Mouse (Mus musculus) adrenal gland, adult 8-10 months (tissue): ENCODE measurements at regions not wholly inside any gene's neighbourhood (a gene's known extent, or its start where the extent isn't known, plus 50 kb on each side); places are given as distances from the start of the nearest gene placed in this dataset.

Experiments
- DNase-seq: peaks from one replicate; pipeline ENCODE4 v3.0.0; 2022

DNA sequence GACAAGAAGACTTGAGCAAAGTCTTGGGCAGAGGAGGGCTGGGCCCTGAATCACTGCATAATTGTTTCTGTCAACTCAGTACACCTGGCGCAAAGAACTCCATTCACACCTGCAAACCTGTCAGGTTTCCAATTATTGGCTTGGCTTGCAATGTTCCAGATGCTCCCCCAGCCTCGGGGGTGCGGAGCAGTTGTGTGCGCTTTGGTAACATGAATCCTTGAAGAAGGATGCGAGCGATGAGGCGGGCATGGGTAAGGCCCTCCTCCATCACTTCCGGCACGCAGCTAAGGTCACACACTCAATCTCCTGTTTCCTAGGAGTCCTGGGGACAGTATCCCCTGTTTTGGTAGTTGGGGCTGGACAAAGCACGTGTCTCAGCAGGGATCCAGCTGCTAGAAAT lies 81.6 kb upstream of the Pcdh8 start:
- no peak for DNase-seq

DNA sequence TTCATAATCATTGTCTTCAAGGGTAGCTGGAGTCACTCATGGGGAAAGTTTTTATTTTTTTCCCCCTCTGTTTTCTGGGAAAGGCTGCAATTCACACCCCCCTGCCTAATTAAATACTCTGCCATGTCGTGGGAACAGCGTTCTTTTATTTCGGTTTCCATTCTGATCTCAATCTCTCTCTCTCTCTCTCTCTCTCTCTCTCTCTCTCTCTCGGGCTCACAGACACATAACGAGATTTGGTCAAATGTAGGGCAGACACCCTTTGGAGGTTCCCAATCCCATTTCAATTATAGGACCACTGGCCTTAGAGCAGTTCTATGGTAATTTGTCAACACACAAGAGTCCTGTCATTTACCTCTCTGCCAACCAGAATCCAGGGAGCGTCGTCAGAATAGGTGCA lies 80.7 kb upstream of the Pcdh8 start:
- DNase-seq = no peak

DNA sequence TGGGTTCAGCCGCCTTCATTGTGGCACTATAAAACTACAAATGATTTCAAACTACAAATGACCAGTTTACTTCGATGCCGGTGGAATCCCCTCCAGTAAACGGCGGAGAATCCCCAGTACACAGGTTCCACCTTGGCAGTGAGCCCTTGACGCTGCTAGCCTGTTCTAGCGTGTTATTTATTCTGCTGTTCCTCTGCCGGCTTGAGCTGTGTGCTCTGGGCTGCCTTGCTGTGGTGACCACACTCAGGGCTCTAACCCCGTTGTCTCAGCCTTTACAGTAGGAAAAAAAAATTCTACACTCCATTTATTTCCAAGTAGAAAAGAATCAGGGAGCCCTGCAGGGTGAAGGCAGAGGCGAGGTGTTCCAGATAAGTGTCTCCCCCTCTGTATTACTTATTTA lies 80.1 kb upstream of the Pcdh8 start:
- DNase-seq = no peak

DNA sequence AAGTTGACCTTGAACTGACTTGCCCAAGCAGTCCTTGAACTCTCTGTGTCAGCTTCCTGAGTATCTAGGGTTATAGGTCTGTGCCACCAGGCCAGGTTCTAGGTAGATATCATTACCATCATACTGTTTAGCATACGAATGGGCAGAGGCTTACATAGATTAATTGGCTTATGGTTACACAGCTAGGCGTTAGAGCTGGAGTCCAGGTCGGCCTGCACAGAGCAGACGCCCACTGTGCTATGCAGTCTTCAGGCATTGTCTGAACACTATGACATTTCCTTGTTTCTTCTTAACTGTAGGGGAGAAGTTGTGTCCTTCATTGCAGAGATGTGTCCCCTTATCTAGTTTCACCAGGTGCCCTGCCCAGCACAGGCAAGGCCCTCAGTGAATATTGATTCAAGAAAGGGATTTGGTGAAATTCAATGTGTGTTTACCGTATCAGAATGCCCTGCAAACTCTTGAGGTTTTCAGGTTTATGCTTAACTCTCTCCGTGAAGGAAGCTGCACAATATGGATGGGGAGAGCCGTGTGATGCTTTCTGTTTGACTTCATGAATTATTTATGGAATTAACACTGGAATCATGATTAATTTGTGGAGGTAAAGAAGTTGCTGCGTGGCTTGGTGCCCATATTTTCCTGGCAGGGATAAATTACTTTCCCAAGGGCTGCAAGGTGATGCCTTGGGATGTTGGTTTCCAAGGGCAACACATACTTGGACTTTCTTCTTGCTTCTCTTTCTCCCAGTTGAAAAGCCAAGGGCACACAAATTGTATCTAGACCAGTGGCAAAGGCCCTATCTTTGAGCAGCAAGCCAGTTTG lies 78.7 kb upstream of the Pcdh8 start:
- no peak for DNase-seq

DNA sequence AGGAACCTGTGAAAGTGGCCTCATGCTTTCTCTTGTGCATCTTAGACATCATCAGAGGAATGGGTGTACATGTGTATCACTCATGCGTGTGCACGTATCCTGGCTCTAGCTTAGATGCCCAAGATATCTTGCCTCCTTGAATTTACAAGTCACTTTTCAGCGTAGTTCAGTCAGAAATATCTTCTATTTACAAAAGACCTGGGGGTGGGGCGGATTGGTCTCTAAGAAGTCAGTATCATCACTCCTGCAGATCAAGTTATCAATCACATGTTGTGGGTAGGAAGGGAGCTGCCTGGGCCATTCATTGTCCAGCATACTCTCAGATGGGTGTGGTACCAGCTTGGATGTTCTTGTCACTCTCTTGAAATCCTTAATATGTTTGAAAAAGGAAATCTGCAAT lies 77.0 kb upstream of the Pcdh8 start:
- no peak for DNase-seq

DNA sequence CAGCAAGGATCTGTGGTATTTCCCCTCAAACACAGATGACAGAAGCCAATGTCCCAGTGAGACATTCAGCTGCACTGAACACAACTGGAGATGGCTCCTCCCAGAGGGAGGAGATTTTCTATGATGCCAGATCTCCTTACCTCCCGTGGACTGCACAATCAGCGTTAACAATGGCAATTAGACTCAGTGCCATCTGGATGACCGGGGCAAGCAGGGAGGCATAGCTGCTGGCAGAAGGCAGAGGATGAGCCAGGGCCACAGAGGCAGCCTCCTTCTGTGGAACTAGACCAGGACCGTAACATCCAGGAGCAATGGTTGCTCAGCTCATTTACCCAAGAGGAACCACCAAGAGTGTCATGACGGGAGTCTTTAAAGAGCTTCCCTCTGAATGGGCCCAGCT lies 73.2 kb upstream of the Pcdh8 start:
- no peak for DNase-seq

DNA sequence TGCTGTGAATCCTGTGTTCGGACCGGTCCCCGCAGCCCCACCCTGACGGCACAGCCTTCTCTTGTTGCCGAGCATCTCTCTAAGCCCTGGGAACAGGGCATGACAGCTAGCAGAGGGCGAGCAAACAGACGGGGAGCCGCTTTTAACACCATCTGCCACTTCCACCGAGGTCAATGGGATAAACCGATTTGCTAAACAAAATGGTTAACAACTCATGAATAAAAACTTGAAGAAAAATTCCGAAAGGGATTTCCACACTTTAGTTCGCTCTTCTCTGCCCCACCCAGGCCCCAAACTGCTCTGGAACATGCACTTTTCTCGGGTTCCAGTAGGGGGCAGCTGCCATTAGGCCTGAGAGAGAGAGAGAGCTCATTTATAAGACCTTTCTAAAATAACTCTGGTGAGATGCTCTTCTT lies 72.0 kb upstream of the Pcdh8 start:
- DNase-seq = no peak

DNA sequence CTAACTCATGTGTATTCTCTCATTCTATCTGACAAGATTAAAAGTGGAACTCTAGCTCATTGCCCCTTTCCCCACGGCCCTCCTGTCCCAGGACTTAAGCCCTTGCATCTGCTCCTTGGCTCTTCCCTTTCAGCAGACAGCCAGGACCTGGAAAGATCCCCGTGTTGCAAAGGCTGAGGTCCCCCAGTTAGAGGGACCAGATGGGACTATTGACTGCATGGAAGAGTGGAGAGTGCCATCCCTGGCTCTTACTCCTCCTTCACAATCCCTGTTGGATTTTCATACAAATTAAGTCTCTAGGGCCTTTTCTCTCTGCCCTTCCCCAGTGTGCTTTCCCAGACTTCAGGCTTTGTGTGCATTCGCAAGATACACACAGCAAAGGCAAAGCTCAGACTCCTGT lies 71.6 kb upstream of the Pcdh8 start:
- DNase-seq = no peak

DNA sequence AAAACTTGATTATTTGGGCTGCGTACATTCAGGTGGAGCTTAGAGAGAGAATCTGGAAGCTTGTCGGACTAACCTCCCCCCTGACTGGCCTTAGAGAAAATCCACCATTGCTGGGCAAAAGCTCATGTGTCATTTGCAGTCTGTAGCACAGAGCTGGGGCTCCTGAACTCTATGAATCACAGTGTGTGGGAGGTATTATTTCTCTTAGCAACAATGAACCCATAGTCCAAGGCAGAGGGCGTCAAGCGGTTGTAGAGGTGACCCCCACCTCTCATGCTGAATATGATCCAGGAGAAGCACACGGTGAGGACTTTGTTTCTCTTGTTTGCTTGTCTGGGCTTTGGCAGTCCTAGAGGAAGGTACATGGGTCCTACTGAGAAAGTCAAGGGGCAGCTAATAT lies 66.0 kb upstream of the Pcdh8 start:
- DNase-seq = no peak

DNA sequence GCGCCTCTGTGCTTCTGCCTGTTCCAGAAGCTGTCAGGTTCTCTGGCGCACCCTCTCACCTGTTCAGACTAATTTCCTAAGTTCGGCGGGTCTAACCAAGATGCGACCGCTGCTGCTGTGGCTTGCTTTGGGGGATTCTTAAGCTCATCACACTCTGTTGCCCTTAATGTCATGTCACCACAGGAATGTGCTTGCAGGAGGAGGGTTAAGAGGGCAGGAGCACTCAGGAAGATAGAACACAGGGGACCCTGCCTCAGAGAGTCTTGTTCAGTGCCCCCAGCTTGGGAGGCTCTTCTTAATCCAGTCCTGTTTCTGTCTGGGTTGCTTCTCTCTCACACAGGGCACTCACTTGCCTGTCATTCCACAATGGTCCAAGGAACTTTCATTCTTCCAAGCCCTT lies 65.1 kb upstream of the Pcdh8 start:
- DNase-seq = no peak

DNA sequence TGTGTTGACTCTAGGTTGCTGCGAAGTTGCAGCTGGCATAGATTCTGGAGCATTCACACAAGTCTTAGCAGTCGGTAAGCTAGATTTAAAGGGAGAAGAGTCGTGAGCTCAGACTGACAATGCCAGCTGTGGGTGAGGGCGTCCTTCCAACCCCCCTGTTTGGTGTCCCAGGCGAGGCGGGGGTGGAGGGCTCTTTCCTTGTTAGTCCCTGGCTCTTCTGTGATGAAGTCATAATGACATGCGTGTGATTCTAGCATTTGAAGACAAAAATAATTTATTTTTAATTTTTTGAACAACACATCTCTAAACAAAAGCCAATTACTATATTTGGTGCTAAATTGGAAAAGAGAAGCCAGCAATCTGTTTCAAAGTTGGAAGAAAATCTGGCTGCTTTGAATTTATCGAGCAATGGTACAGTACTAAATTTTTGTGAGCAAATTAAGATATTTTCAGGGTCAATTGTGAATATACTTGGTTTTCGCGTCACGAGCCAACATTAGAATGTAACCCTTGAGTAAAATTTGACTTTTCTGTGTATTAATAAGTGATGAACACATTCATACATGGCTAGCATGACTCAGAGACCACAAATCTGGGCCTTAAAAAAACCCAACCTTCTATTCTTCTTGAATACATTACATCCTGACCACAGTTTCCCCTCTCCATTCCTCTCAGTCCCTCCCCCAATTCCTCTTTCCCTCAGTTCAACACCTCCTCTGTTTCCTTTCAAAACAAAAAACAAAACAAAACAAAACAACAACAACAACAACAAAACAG lies 53.7 kb upstream of the Pcdh8 start:
- no peak for DNase-seq

DNA sequence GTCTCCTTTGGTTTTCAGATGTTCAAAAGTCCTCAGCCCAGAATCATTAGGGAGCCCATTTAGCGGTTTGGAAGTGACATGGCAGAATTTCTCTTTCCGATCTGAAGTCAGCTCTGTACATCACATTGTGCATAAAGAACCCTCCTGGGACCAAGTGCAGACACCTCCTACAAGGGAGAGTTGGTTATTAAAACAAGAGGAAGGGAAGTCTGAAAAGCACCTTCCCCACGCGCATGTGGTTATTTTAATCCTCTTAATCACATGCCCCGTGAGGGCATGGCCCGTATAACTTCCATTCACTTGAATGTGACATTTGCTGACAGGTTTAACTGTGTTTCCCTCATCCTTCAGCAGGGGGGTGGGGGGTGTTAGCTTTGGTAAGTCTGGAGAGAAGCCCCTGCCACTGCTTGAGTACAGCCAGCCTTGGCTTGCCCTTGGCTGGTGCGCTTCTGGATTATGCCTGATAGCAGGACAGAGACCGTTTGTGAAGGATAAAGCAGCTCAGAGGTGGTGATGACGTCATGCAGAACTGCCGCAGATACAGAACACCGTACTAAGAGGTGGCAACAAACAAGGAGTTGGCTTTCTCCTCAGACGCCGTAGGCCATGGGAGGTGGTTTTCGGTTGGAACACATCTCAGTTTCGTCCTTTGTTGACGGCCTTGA lies 51.5 kb upstream of the Pcdh8 start:
- no peak for DNase-seq

DNA sequence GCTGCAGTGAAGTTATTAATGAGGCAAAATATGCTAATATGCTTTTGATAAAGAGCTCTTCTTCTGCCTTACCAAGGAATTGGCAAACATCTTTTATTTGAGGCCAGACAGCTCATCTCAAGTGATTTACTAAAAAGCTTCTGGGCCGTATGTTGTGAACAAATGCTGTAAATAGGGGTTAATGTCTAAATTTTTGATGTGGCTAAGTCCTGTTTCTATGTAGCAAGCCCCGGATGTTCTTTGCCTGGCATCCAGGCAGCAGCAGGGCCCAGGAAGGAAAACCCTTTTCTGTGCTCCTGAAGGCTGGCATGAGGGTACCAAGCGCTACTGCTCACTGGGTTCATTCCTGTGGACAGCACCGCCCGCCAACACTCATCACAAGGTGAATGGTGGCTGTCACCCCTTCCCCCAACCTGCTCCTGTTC lies 50.9 kb upstream of the Pcdh8 start:
- DNase-seq = no peak

DNA sequence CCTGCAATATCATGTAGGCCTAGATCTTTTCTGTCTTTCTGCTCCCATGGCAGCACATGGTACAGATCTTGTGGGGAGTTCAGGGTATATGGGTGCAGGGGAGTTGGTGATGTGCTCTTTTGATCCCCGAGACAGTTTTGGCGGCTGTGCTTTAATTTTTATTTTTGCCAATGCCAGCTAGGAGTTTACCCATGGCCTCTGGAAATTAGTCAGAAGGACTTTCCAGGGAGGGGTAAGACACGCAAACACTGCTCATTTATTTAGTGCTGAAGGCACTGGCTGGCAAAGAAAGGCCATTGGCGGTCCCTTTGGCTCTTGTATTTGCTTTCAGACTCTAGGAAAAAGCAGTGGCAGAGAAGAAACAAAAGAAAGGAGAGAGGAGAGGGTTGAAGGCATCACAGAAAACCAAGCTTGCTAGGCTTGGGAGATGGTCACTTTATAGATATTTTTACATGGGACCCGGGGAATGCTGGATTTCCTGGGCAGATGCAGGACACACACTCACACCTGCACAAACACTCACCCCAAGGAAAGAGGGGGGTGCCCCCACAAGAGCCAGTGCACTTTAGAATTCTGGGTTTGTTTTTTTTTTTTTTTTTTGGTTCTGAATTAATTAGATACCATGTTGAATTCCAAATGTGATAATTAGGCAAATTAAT lies 50.4 kb upstream of the Pcdh8 start:
- no peak for DNase-seq
